Mouse (Mus musculus) midbrain, embryonic 11.5 days (tissue): ENCODE results near the gene Pmepa1. TPM values are rescaled to one million over a fixed set of nuclear protein-coding genes. Genes with fewer than 3 reads are reported as not detected.

Experiments used
- ATAC-seq: fragments of 200-750 bp; cut with Nextera tagmentation; 2 replicates; pipeline ENCODE4 v1.8.0; 2017; ENCODE audit warnings: moderate TSS enrichment, moderate library complexity; ENCODE audit not compliant: low FRiP score
- DNase-seq: peaks from one replicate; pipeline ENCODE4 v3.0.0; 2015; ENCODE audit warnings: low spot score; ENCODE audit errors: missing footprints
- H3K27ac ChIP-seq: fragments of 300-500 bp; sonication (generic); 2 replicates; pipeline ENCODE4 v1.5.1; 2014; ENCODE audit warnings: low read depth, low read length
- H3K27me3 ChIP-seq: fragments of 300-500 bp; sonication (generic); 2 replicates; pipeline ENCODE4 v1.6.1; 2014; ENCODE audit warnings: mild to moderate bottlenecking, low read length, moderate library complexity, mixed read lengths; ENCODE audit not compliant: control insufficient read depth, insufficient read depth
- H3K36me3 ChIP-seq: fragments of 300-500 bp; sonication (generic); 2 replicates; pipeline ENCODE4 v1.6.1; 2014; ENCODE audit warnings: mild to moderate bottlenecking, low read length, moderate library complexity, mixed read lengths; ENCODE audit not compliant: control insufficient read depth, insufficient read depth
- H3K4me1 ChIP-seq: fragments of 300-500 bp; sonication (generic); 2 replicates; pipeline ENCODE4 v1.6.1; 2014; ENCODE audit warnings: low read length; ENCODE audit not compliant: control insufficient read depth, insufficient read depth
- H3K4me2 ChIP-seq: fragments of 300-500 bp; sonication (generic); 2 replicates; pipeline ENCODE4 v1.6.1; 2014; ENCODE audit warnings: mild to moderate bottlenecking, moderate library complexity
- H3K4me3 ChIP-seq: fragments of 300-500 bp; sonication (generic); 2 replicates; pipeline ENCODE4 v1.5.1; 2014; ENCODE audit warnings: low read depth, low read length
- H3K9ac ChIP-seq: fragments of 300-500 bp; sonication (generic); 2 replicates; pipeline ENCODE4 v1.6.1; 2014; ENCODE audit warnings: low read length
- H3K9me3 ChIP-seq: fragments of 300-500 bp; sonication (generic); 2 replicates; pipeline ENCODE4 v1.6.1; 2016; ENCODE audit warnings: low read length; ENCODE audit not compliant: control insufficient read depth
- WGBS: fragments of 180-500 bp; shearing (Covaris S2); extraction: QIAGEN DNeasy Blood & Tissue Kit; methylation state at CpG from one replicate; pipeline ENCODE4 v1.1.7; 2014; 5-methylcytosine and 5-hydroxymethylcytosine counted together
- polyA plus RNA-seq: library from polyadenylated mRNA; unstranded; fragments of >200 nt; fragmentation: Nextera tagmentation; extraction: Ambion mirVana; gene quantifications from 2 replicates; pipeline ENCODE4 v1.2.1, GENCODE M21; 2014

Pmepa1 gene
- polyA plus RNA-seq, 1 experiment from 2014 or later = 3.4 TPM

DNA sequence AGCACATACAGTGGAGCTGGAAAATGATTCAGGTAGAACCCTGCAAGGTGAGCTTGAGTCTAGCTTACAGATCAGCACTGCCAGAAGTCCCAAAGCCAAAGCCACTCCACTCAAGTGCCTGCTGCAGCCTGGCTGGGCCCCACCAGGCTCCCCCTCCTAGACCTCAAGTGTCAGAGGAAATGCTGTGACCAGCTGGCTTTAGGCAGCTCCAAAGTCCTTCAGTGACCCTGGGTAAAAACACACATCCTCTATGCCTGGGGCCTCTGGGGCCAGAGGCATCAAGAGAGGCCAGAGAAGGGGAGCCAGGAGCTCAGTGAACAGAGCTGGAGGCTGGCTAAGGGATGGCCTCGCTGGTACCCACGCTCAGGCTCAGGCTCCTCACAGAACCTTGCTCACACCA lies 25.9 kb downstream of the Pmepa1 start:
- H3K4me1 ChIP-seq = peaks cover 50% of the 10 kb centered on the region
- no peaks in the 10 kb centered on the region for H3K9me3 ChIP-seq
- H3K4me2 ChIP-seq = no peak overlapping the region
- H3K27me3 ChIP-seq = 0 out of 2 replicates have a peak, but pooled peaks cover 4% of the 10 kb centered on the region
- H3K9ac ChIP-seq = no peak overlapping the region
- no peak overlapping the region for H3K27ac ChIP-seq
- no peak overlapping the region for H3K4me3 ChIP-seq
- ATAC-seq (no peak), DNase-seq (no peak)
- H3K36me3 ChIP-seq = no peaks in the 10 kb centered on the region
- WGBS = 28% methylated on average over 2 of the region's 2 CpGs

DNA sequence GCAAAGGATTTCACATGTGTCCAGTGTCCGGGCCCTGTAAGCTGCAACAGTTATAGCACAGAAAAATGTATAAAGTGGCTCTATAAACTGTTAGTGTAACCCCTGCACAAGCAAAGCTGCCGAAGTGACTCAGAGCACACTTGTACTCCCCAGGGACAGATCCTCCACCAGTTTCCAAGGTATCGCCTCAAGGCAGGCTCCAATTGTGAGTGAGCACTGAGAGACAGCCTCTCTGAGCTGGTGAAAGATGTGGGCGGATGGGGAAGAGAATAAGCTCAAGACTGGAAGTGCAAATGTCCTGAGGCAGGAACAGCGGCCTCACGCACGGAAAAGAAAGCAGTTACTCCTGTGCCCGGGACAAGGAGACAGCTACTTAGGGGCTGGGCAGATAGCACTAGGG lies 26.4 kb downstream of the Pmepa1 start:
- 83% methylated on average over 8 of the region's 8 CpGs for WGBS
- Histone ChIP-seq H3K4me1 (peaks cover 46% of the 10 kb centered on the region), H3K9me3 (no peaks in the 10 kb centered on the region), H3K27ac (no peak overlapping the region), H3K27me3 (0 out of 2 replicates have a peak, but pooled peaks cover 4% of the 10 kb centered on the region), H3K36me3 (no peaks in the 10 kb centered on the region), H3K4me2 (no peak overlapping the region), H3K9ac (no peak overlapping the region), H3K4me3 (no peak overlapping the region)
- ATAC-seq = no peak
- DNase-seq = no peak

DNA sequence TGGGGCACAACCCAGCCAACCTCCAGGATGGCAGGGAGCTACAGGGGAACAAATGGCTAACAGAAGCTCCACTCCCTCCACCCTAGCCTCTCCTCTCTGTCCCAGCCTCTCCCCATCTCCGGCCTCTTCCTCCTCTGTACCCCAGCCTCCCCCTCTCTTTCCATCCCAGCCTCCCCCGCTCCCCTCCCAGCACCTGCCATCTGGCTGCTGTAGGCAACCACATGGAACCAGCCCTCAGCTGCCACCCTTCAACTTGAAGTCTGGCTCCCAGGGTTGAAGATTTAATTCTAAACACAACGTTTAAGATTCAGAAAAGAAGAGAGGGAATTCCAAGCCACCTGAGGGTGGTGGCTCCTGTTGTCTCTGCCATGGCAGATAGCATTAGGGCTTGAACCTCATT lies 26.9 kb downstream of the Pmepa1 start:
- WGBS = 64% methylated on average over 3 of the region's 3 CpGs
- no peak for DNase-seq
- Histone ChIP-seq H3K27ac (no peak overlapping the region), H3K4me1 (peaks cover 40% of the 10 kb centered on the region), H3K4me2 (no peak overlapping the region), H3K4me3 (no peak overlapping the region), H3K36me3 (no peaks in the 10 kb centered on the region), H3K27me3 (0 out of 2 replicates have a peak, but pooled peaks cover 4% of the 10 kb centered on the region), H3K9ac (no peak overlapping the region), H3K9me3 (no peaks in the 10 kb centered on the region)
- ATAC-seq = no peak

DNA sequence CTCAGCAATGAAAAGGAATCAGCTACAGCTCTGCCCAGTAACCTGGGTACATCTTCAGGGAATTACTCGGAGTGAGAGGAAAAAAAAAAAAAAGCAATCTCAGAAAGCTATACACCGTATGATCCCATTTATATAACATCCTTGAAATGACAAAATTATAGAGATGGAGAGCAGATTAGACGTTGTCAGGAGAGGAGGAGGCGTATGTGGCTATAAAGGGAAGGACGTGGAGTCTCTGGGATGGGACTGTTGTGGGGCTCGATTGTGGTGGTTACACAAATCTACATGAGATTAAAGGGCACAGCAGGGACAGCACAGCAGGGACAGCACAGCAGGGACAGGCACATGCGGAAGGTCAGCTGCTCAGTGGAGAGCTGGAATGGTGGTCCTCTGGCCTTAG lies 27.5 kb downstream of the Pmepa1 start:
- Histone ChIP-seq H3K27me3 (peaks cover 4% of the 10 kb centered on the region; the same call in 1 of the 2 replicates), H3K4me1 (peaks cover 36% of the 10 kb centered on the region), H3K27ac (no peak overlapping the region), H3K9ac (no peak overlapping the region), H3K4me2 (no peak overlapping the region), H3K36me3 (no peaks in the 10 kb centered on the region), H3K4me3 (no peak overlapping the region), H3K9me3 (no peaks in the 10 kb centered on the region)
- 64% methylated on average over 7 of the region's 7 CpGs for WGBS
- no peak for DNase-seq
- no peak for ATAC-seq

DNA sequence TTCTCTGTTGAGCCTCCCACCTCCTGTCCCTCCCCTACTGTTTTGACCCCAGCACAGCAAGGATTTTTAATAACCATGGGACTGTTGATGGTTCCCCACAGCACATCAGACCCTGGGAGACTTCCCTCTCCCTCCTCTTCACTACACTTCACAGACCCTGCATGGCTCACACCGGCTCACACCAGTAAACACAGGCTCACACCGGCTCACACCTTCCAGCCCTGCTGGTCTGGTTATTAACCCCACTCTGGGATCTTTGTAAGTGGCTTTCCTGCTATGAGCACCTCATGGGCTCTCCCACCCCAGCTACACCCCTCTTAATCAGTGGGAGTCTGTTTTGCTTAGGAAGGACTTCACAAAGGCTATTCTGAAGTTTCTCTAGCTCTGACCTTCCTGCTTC lies 28.4 kb downstream of the Pmepa1 start:
- WGBS = 69% methylated on average over 2 of the region's 2 CpGs
- H3K36me3 ChIP-seq = no peaks in the 10 kb centered on the region

DNA sequence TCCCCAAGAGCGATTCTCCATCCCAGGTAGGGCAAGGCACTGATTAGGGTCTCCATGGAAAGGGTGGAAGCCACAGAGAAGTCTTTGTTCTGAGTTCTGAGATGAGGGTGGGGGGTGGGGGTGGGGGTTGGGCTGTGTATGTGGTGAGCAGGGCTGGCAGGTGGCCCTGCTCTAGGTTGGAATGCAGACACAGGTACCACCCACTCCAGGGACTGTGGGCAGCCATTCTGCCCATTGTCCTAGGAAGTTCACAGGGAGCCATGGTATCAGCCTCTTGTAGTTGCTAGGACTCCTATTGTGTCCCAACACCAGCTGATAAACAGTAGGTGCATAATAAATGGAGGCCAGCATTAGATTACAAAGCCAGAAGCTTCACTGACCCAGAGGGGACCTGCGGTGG lies 29.1 kb downstream of the Pmepa1 start:
- no peak overlapping the region for H3K9ac ChIP-seq
- ATAC-seq = no peak
- H3K9me3 ChIP-seq = no peaks in the 10 kb centered on the region
- no peak for DNase-seq
- peaks cover 6% of the 10 kb centered on the region; the same call in 1 of the 2 replicates for H3K27me3 ChIP-seq
- WGBS = 22% methylated on average over 2 of the region's 2 CpGs
- no peak overlapping the region for H3K27ac ChIP-seq
- no peak overlapping the region for H3K4me2 ChIP-seq
- no peaks in the 10 kb centered on the region for H3K36me3 ChIP-seq
- H3K4me3 ChIP-seq = no peak overlapping the region
- peaks cover 42% of the 10 kb centered on the region for H3K4me1 ChIP-seq

More for the DNA sequence above, 28.4 kb downstream of the Pmepa1 start:
- Histone ChIP-seq H3K9me3 (no peaks in the 10 kb centered on the region), H3K4me3 (no peak overlapping the region), H3K27ac (no peak overlapping the region), H3K4me1 (peaks cover 36% of the 10 kb centered on the region), H3K9ac (no peak overlapping the region), H3K27me3 (peaks cover 4% of the 10 kb centered on the region; the same call in 1 of the 2 replicates), H3K4me2 (no peak overlapping the region)
- DNase-seq (no peak), ATAC-seq (no peak)

DNA sequence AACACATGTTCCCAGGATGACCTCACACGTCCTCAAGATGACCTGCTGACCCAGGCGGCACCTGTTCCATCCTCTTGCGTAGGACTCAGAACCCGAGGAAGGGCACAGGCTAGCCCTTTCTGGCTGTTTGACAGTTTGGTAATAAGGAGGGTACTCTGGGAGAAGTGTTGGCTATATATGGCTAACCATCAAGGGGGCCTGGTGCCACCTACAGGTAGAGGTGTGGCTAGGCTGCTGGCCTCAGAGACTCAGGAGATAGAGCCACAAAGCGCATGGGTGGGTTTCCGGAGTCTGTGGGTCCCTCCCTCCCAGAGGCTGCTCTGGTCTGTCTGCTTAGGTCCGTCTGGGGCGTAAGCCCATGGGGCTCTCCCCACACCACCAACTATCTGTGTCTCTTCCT lies 29.6 kb downstream of the Pmepa1 start:
- no peak overlapping the region for H3K4me2 ChIP-seq
- WGBS = 63% methylated on average over 8 of the region's 8 CpGs
- H3K27ac ChIP-seq = no peak overlapping the region
- ATAC-seq (no peak), DNase-seq (no peak)
- H3K9me3 ChIP-seq = no peaks in the 10 kb centered on the region
- H3K36me3 ChIP-seq = no peaks in the 10 kb centered on the region
- peaks cover 8% of the 10 kb centered on the region for H3K27me3 ChIP-seq
- H3K4me1 ChIP-seq = peaks cover 42% of the 10 kb centered on the region
- H3K4me3 ChIP-seq = no peak overlapping the region
- no peak overlapping the region for H3K9ac ChIP-seq

DNA sequence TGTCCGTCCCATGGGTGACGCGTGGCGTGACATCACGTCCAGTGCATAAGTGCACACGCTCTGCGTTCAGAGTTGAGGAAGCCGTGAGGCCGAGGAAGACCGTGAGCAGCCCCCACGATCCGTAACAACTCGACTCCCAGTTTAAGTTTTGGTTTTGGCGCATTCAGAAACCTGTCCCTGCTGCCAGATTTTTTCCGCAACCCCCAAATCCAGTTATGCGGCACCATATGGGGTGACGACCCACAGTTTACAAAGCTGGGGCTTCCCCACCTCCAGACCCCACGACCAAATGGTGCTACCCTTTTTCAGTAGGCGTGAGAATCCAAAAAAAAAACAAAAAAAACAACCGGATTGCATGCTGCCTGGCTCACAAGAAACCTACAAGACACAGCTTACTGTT lies 31.1 kb downstream of the Pmepa1 start:
- no peaks in the 10 kb centered on the region for H3K36me3 ChIP-seq
- H3K27ac ChIP-seq = no peak overlapping the region
- WGBS = 90% methylated on average over 20 of the region's 20 CpGs
- H3K4me2 ChIP-seq = no peak overlapping the region
- no peaks in the 10 kb centered on the region for H3K9me3 ChIP-seq
- no peak overlapping the region for H3K9ac ChIP-seq
- H3K27me3 ChIP-seq = peaks cover 11% of the 10 kb centered on the region
- peaks cover 44% of the 10 kb centered on the region for H3K4me1 ChIP-seq
- no peak for DNase-seq
- no peak for ATAC-seq
- H3K4me3 ChIP-seq = no peak overlapping the region

DNA sequence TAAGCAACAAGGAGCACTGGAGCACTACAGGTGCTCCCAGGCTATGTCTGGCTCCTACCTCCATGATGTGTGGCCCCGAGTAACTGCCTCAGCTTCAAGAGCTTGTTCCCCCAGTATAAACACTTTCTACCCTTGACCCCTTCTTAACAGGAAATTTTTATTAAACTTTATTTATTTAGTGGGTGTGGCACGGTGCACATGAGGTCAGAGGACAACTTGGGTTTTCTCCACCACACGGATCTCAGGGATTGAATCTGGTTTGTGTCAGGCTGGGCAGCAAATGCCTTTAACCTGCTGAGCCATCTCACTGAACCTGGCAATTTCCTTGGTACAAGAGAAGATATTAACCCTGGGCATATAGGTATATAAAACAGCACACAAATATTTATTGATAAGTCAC lies 32.2 kb downstream of the Pmepa1 start:
- Histone ChIP-seq H3K4me3 (no peak overlapping the region), H3K4me2 (no peak overlapping the region), H3K27ac (no peak overlapping the region), H3K27me3 (peaks cover 13% of the 10 kb centered on the region), H3K36me3 (no peaks in the 10 kb centered on the region), H3K9ac (no peak overlapping the region), H3K9me3 (no peaks in the 10 kb centered on the region), H3K4me1 (peaks cover 48% of the 10 kb centered on the region)
- 75% methylated on average over 3 of the region's 3 CpGs for WGBS
- ATAC-seq (no peak), DNase-seq (no peak)

DNA sequence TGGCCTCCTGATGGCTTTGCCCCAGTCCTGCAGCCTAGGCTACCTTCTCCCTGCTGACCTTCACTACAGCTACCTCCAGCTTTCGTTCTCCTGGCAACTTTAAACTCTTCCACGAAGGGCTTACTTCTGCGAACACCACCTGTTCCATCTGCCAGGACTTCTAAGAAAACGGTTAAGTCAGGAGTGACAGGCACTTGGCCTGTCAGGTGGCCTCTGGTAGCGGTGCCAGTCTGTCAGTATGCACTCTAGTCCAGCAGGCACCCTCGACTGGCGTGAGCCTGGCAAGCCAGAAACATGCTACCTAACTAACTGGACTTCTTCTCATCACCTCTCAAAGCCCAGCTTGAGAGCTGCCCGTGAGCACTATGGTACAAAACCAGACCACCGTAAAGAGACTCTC lies 32.7 kb downstream of the Pmepa1 start:
- no peak for DNase-seq
- Histone ChIP-seq H3K36me3 (no peaks in the 10 kb centered on the region), H3K27ac (no peak overlapping the region), H3K4me3 (no peak overlapping the region), H3K9ac (no peak overlapping the region), H3K27me3 (peaks cover 13% of the 10 kb centered on the region), H3K9me3 (no peaks in the 10 kb centered on the region), H3K4me2 (no peak overlapping the region), H3K4me1 (peaks cover 53% of the 10 kb centered on the region)
- ATAC-seq = no peak; the same call in 1 of the 2 replicates
- 73% methylated on average over 9 of the region's 9 CpGs for WGBS
